Mouse (Mus musculus) spleen, postnatal 14 days (tissue): ENCODE results near the gene Col12a1.

Source experiments
- DNase-seq, 2 experiments: peaks; one replicate each; pipeline ENCODE4 v3.0.0; 2021 to 2022; ENCODE audit warnings: low spot score in 2 of 2

Col12a1 gene

GRCm38 (mm10) chr9:79605722-79606121 lies 112.9 kb downstream of the Col12a1 start:
- no peak for DNase-seq

GRCm38 (mm10) chr9:79604546-79604945 lies 114.1 kb downstream of the Col12a1 start:
- DNase-seq, result no peak

GRCm38 (mm10) chr9:79603448-79603847 lies 115.2 kb downstream of the Col12a1 start:
- no peak for DNase-seq

DNA sequence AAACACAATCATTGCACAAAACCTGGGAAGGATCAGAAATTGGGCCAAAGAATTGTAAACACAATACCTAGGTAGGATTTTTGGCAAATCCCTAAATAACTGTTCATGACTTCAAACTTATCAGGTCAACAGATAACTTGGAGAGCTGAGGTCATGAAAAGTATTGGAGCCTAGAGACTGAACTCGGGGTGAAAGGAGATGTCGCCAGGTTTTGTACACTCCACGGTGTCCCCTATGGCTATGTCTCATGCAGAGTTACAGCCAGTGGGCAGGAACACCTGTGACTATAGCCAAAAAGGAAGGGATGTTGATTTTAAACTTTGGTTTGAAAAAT lies 118.4 kb downstream of the Col12a1 start:
- no peak for DNase-seq

DNA sequence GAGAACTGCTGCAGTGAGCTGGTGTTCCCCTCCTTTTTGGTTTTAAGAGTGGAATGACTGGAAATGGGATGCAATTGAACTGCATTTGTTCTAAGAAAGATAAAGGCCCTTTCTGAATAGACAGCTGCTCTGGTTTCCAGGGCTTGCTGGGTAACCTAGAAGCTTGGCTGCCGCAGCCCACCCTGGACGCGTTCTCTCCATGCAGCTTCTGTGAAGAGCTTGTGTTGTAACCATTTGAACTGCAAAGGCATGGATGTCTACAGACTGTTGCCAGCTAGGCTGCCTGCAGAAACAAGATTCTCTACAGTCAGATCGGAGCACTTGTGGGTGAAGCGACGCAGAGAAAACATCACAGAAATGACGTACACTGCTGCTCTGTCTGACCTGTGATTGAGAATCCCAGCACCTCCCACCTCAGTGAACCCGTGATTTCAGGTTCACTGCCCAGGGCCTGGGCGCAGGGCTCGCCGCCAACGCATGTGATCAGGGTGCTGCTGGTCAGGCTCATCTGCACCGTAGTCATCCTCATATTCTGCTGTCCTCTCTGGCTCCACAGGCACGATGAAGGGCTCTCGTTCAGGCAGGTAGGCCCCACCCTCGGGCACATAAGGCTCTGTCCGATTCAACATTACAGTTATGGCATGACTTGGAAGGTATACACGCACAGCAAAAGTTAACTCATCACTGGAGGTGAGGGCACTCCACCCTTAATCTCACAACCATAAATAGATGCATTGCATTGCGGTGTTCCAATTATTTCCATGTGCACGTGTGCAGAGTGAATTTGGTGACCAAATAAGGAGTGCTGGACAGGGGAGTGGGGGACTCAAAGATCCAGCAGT lies 119.0 kb downstream of the Col12a1 start:
- no peak for DNase-seq

DNA sequence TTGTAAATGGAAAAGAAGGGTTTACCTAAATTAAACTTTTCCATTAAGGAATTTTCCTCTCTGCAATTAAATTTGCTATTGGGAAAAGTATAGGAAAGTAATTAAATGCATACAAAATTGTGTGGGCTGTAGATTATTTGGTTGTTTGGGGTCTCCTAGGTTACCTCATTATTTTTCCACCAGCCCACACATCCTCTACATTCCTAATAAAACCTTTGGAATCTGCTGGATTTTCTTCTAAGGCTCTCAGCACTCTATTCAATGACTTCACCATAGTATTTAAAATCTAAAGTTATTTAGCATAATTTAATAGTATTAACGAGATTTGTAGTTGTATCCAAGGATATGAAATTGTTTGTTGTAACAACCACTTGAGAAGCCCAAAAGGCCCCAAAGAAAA lies 120.1 kb downstream of the Col12a1 start:
- DNase-seq, result no peak

- DNase-seq, result no peak
These were observed 132.0 kb downstream of the Col12a1 start for GRCm38 (mm10) chr9:79586415-79587195.

DNA sequence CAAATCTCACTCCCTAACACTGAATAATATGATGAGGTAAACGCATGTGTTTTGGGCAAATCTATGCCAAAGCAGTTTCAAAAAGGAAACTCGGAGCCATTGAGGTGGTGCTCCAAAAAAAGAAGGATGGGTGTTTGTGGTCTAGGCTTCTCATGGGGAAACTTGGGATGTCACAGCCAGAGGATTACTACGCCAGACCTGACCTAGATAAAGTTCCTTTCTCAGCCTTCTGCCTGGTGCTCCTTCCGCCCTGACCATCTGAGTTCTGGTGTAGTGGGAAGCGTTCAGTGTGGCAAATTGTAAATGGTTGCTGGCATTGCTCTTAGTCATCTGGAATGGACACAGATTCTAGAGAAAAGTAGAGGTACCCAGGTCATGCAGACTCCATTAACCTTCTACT lies 151.8 kb downstream of the Col12a1 start:
- DNase-seq, result no peak

DNA sequence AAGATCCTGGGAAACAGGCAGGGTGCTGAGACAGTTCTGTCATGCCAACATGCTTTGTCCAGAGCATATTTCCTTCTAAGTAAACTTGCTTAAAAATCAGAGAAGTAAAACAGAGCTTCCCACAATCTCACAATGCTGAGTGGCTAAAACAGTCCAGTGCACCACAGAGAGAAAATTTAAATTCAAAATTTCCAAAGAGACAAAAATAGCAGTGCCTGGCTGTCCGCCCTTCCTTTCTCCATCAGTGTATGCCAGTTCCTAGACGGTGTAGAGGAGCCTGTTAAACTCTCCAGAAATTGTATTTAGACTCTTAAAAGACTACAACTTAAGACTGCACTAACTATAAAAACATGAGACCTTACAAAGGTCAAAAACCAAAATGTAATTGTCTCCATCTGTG lies 165.3 kb downstream of the Col12a1 start:
- no peak for DNase-seq
